In the genomic region with DNA sequence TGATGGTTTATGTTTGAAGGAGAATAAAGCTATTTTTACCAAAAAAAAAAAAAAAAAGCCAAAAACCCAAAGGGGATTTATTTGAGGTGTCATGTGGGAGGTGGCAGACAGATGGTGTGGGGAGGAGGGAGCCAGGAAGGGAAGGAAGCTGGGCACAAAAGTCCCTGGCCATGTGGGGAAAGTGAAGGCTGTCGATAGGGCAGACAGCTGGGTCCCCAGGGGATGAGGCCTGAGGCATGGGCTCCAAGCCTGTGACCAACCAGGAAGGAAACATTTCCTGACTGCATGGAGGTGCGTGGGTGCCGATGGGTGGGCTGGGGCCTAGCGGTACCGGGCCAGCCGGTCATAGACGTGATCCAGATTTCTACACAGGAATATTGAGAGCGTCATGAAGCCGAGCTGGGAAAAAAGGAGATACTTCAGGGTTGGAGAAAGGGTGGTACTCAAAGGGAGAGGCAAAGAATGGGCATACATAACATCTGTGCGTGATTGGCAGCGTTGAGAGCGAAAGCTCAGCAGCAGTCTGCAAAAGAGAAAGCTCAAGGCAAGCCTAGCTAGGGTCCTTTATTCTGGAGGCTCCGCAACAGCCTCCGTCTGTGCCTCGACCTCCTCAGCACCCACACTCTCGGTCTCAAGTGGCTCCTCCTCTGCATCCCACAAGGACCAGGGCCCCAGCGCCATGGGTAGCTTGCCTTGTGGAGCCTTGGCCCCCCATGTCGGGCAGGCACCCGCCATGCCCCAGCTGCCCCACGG, we compare ENCODE assay signal across 8 mouse cellular contexts. TPM values are rescaled to one million over a fixed set of nuclear protein-coding genes. Genes with fewer than 3 reads are reported as not detected.
DNase-seq lines count a peak whose midpoint lies in the region; ATAC-seq lines count a peak whose summit lies in the region.

No protein-coding gene starts in this region.

- 32% methylated on average over 20 of the region's 20 CpGs for WGBS in kidney, embryonic 15.5 days
- 35% methylated on average over 20 of the region's 20 CpGs for WGBS in heart, embryonic 16.5 days
- 22% methylated on average over 20 of the region's 20 CpGs for WGBS in midbrain, embryonic 14.5 days

- H3K4me1 ChIP-seq in kidney, embryonic 15.5 days, result peaks cover 38% of the 10 kb centered on the region
- peaks cover 21% of the 10 kb centered on the region for H3K4me1 ChIP-seq in heart, embryonic 16.5 days (ENCODE audit: control insufficient read depth, insufficient read depth, low read length)
- peaks cover 14% of the 10 kb centered on the region; the same call in 1 of the 2 replicates for H3K4me1 ChIP-seq in midbrain, embryonic 14.5 days (ENCODE audit: control insufficient read depth, insufficient read depth, low read length)

- no peaks in the 10 kb centered on the region for H3K9me3 ChIP-seq in kidney, embryonic 15.5 days (replicated peaks)
- H3K9me3 ChIP-seq in heart, embryonic 16.5 days (replicated peaks; ENCODE audit: control insufficient read depth, low read length), result no peaks in the 10 kb centered on the region
- no peaks in the 10 kb centered on the region for H3K9me3 ChIP-seq in midbrain, embryonic 14.5 days (ENCODE audit: control insufficient read depth, low read length)

- no peak for DNase-seq in kidney, adult 11 months
- DNase-seq in cerebellum, postnatal 25 days, result peak; percentile 30 to 32
- DNase-seq in layer of hippocampus, postnatal 14 days (ENCODE audit: low spot score in 2 of 2), result peak; percentile 63 to 70
- DNase-seq in midbrain, embryonic 14.5 days, result peak; percentile 47
- no peak for DNase-seq in adipocyte (ENCODE audit: low spot score)
- DNase-seq in testis, postnatal 14 days (ENCODE audit: low spot score), result no peak

- no peak overlapping the region for H3K9ac ChIP-seq in kidney, embryonic 15.5 days
- H3K9ac ChIP-seq in heart, embryonic 16.5 days (ENCODE audit: low read length), result peak overlapping the region; percentile 36; the same call in 1 of the 2 replicates
- no peak overlapping the region for H3K9ac ChIP-seq in midbrain, embryonic 14.5 days (replicated peaks; ENCODE audit: low read length)

- H3K4me2 ChIP-seq in kidney, embryonic 15.5 days, result peak overlapping the region; percentile 57
- peak overlapping the region; percentile 69 for H3K4me2 ChIP-seq in heart, embryonic 16.5 days (ENCODE audit: low read depth, low read length)
- H3K4me2 ChIP-seq in midbrain, embryonic 14.5 days (ENCODE audit: low read length), result peak overlapping the region; percentile 21; the same call in 1 of the 2 replicates

- ATAC-seq in kidney, embryonic 15.5 days (replicated peaks; ENCODE audit: low FRiP score), result 0 out of 2 replicates have a peak, but pooled peaks have one; percentile 1
- ATAC-seq in heart, embryonic 16.5 days (replicated peaks; ENCODE audit: extremely low read depth, insufficient read depth, low FRiP score), result no peak
- peak; percentile 15; the same call in 1 of the 2 replicates for ATAC-seq in midbrain, embryonic 14.5 days (ENCODE audit: low FRiP score, low TSS enrichment)

- peak overlapping the region; percentile 37; the same call in 1 of the 2 replicates for H3K27ac ChIP-seq in kidney, embryonic 15.5 days
- no peak overlapping the region for H3K27ac ChIP-seq in heart, embryonic 16.5 days (ENCODE audit: low read length)
- no peak overlapping the region for H3K27ac ChIP-seq in midbrain, embryonic 14.5 days (replicated peaks; ENCODE audit: low read depth, low read length)

- H3K36me3 ChIP-seq in kidney, embryonic 15.5 days, result peaks cover 43% of the 10 kb centered on the region
- H3K36me3 ChIP-seq in heart, embryonic 16.5 days (ENCODE audit: control insufficient read depth, insufficient read depth), result peaks cover 24% of the 10 kb centered on the region
- peaks cover 15% of the 10 kb centered on the region for H3K36me3 ChIP-seq in midbrain, embryonic 14.5 days (ENCODE audit: control insufficient read depth, insufficient read depth, low read length)

- H3K4me3 ChIP-seq in kidney, embryonic 15.5 days (replicated peaks), result no peak overlapping the region
- peak overlapping the region; percentile 14 for H3K4me3 ChIP-seq in heart, embryonic 16.5 days (ENCODE audit: low read length)
- H3K4me3 ChIP-seq in midbrain, embryonic 14.5 days (replicated peaks; ENCODE audit: low read depth, low read length), result no peak overlapping the region

- peaks cover 18% of the 10 kb centered on the region for H3K27me3 ChIP-seq in kidney, embryonic 15.5 days
- 0 out of 2 replicates have a peak, but pooled peaks cover 2% of the 10 kb centered on the region for H3K27me3 ChIP-seq in heart, embryonic 16.5 days (ENCODE audit: control insufficient read depth, insufficient read depth, low read length)
- H3K27me3 ChIP-seq in midbrain, embryonic 14.5 days (ENCODE audit: control insufficient read depth, insufficient read depth, low read length), result no peaks in the 10 kb centered on the region

RNA-seq across cellular contexts. Expression of a gene that starts 5.2 kb away (rescaled TPM):
- polyA plus RNA-seq in kidney, embryonic 15.5 days (2015; fragmentation: Nextera tagmentation; extraction: Ambion mirVana), result 1.2 and 2.4 TPM in 2 replicates
- 5.0 and 9.2 TPM in 2 replicates for polyA plus RNA-seq in heart, embryonic 16.5 days (2015; fragmentation: Nextera tagmentation; extraction: Ambion mirVana)
- 1 to 10 TPM; 4.0 TPM for total RNA-seq in layer of hippocampus, postnatal 14 days (2021)
- polyA plus RNA-seq in midbrain, embryonic 14.5 days (2014; fragmentation: Nextera tagmentation; extraction: Ambion mirVana), result 0.76 and 1.0 TPM in 2 replicates

RNA-seq across cellular contexts. Expression of a gene that starts 7.1 kb away (rescaled TPM):
- 0.10 and 0.23 TPM in 2 replicates for polyA plus RNA-seq in kidney, embryonic 15.5 days (2015; fragmentation: Nextera tagmentation; extraction: Ambion mirVana)
- 0.09 TPM in 1 of 2 replicates, not detected in the other for polyA plus RNA-seq in heart, embryonic 16.5 days (2015; fragmentation: Nextera tagmentation; extraction: Ambion mirVana)
- total RNA-seq in layer of hippocampus, postnatal 14 days (2021), result 1 to 10 TPM; 1.4 to 2.3 TPM
- 0.16 and 0.54 TPM in 2 replicates for polyA plus RNA-seq in midbrain, embryonic 14.5 days (2014; fragmentation: Nextera tagmentation; extraction: Ambion mirVana)

RNA-seq across cellular contexts. Expression of a gene that starts 18.2 kb away (rescaled TPM):
- polyA plus RNA-seq in kidney, embryonic 15.5 days (2015; fragmentation: Nextera tagmentation; extraction: Ambion mirVana), result 196 and 207 TPM in 2 replicates
- polyA plus RNA-seq in heart, embryonic 16.5 days (2015; fragmentation: Nextera tagmentation; extraction: Ambion mirVana), result 88.0 and 92.4 TPM in 2 replicates
- total RNA-seq in layer of hippocampus, postnatal 14 days (2021), result 10 to 100 TPM in 1 of 2 experiments, 1 to 10 TPM in 1; 6.9 to 11.5 TPM
- 38.4 and 59.7 TPM in 2 replicates for polyA plus RNA-seq in midbrain, embryonic 14.5 days (2014; fragmentation: Nextera tagmentation; extraction: Ambion mirVana)

RNA-seq across cellular contexts. Expression of a gene that starts 21.8 kb away (rescaled TPM):
- polyA plus RNA-seq in kidney, embryonic 15.5 days (2015; fragmentation: Nextera tagmentation; extraction: Ambion mirVana), result 0.97 and 1.4 TPM in 2 replicates
- polyA plus RNA-seq in heart, embryonic 16.5 days (2015; fragmentation: Nextera tagmentation; extraction: Ambion mirVana), result 1.2 and 1.4 TPM in 2 replicates
- 1 to 10 TPM; 2.6 to 3.3 TPM for total RNA-seq in layer of hippocampus, postnatal 14 days (2021)
- polyA plus RNA-seq in midbrain, embryonic 14.5 days (2014; fragmentation: Nextera tagmentation; extraction: Ambion mirVana), result 2.4 and 2.7 TPM in 2 replicates

RNA-seq across cellular contexts. Expression of a gene that starts 29.1 kb away (rescaled TPM):
- 0.78 and 1.1 TPM in 2 replicates for polyA plus RNA-seq in kidney, embryonic 15.5 days (2015; fragmentation: Nextera tagmentation; extraction: Ambion mirVana)
- polyA plus RNA-seq in heart, embryonic 16.5 days (2015; fragmentation: Nextera tagmentation; extraction: Ambion mirVana), result 0.58 and 0.75 TPM in 2 replicates
- total RNA-seq in layer of hippocampus, postnatal 14 days (2021), result 1 to 10 TPM; 2.0 to 2.7 TPM
- polyA plus RNA-seq in midbrain, embryonic 14.5 days (2014; fragmentation: Nextera tagmentation; extraction: Ambion mirVana), result 0.33 and 0.34 TPM in 2 replicates

Comparison
In these comparisons a context has a peak if more than half of its experiments do, and no peak if none do; other contexts are left out.
1. DNase-seq: peak in cerebellum, postnatal 25 days (2 of 2), layer of hippocampus, postnatal 14 days (2 of 2) and midbrain, embryonic 14.5 days (single experiment); none in kidney, adult 11 months (single experiment), adipocyte (single experiment) and testis, postnatal 14 days (single experiment).
2. Peak in every context shown above with its lines, with median percentiles within 50 percentile points of each other: H3K4me2 ChIP-seq.